Mouse (Mus musculus) skeletal muscle tissue, postnatal 0 days (tissue): ENCODE results near the gene Ttc9c. TPM values are rescaled to one million over a fixed set of nuclear protein-coding genes. Genes with fewer than 3 reads are reported as not detected.

ENCODE experiments used
- polyA plus RNA-seq: library from polyadenylated mRNA; unstranded; fragments of >200 nt; fragmentation: Nextera tagmentation; extraction: Ambion mirVana; gene quantifications from 2 replicates; pipeline ENCODE4 v1.2.1, GENCODE M21; 2015

Ttc9c gene
- polyA plus RNA-seq = 18.6 and 18.7 TPM in 2 replicates

GRCm38 (mm10) chr19:8818801-8819595 lies at the start of gene Ttc9c:
Gene Ttc9c, minus strand, starts transcription at chr19:8819333.

DNA sequence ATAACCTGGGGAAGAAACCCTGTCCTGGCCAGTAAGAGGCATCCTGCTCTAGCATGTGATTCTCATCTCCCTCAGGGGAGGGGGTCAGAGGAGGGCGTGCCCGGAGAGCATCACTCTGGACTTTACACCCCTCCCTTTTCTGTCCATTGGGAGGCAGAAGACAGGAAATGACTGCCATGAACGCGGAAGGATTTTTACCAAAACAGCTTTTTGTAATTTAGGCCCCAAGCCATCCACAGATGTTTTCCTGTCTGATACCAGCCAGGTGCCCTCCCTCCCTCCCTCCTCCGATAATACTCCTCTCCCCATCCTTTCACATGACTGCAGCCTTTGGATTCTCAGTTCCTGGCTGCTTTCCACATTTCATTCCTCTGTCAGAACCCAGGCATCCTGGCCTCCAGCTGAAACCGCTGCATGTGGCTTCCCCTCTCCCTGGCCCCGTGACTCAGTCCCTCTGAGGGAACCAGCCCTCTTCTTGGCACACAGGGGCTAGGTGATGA lies 31.3 kb upstream of the Ttc9c start, which contains the start of gene Lrrn4cl:
Gene Lrrn4cl (plus strand): TSS at position 367 of the 500 bp plus-strand sequence.

DNA sequence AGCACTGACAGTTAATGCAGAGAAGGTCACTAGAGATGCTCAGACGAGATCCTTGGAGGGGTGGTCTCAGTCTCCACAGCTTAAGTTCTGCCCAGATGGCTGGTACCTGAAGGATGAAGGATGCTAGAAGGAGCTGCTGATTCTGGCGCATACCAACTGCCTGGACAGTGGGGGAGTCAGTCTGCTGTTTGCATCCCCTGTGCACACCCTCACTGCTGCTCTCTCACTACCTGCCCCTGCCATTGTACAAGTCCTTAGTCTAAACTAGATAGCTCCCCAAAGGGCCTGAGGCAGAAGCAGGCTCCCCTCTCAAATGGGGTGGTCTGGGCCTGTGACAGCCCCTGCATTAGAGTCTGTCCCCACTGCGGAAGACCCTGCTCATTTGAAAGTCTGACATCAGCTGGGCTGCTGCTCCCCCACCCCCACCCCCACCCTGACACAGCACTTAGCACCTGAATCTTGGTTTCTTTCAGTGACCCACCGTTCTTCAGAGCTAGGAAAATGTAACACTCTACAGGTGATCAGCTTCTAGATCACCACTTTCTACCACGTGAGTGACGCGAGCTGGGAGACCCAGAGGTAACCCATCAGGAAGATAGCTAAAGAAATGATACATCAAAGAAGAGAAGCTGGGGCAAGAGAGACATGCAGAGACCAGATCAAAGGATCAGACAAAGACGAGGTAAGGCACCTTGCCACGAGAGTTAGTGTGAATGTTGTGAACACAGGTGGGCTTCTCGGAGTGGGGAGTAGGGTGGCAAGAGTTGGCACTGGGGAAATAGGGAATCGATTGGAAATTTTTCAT lies 20.2 kb upstream of the Ttc9c start, which contains the start of gene Gng3:
Gene Gng3 (minus strand): TSS at position 92 of the 805 bp plus-strand sequence.

DNA sequence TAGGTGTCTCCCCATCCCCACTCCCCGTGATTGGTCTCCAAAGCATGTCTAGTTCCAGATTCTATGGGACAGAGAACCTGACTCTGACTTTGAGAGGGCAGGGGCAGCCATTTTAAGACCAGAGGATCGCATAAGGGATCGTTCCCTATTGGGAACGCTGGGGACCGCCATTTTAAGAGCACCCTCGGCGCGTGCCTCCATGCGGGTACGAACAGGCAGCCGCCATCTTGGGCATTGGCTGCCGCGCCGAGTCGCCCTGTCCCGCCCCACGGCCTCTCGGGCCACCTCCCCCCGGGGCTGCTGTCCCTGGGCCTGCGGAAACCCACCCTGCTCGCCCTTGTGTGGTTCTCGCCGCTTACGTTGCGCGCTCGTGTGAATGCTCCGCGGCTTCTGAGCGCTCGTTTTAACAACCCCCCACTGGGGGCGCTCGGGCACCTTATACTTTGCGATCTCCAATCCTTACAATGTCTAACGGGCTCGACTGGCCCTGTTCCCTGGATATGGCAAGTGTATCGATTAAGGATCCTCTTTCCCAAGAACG lies 18.2 kb upstream of the Ttc9c start, which contains the start of gene Bscl2:
Gene Bscl2 (plus strand): TSS at position 217 of the 541 bp plus-strand sequence.

GRCm38 (mm10) chr19:8829660-8830059 lies 10.5 kb upstream of the Ttc9c start, which contains the start of gene AC129217.1:
Gene AC129217.1, plus strand, starts transcription at chr19:8829773.

GRCm38 (mm10) chr19:8819596-8820423 lies 677 bp upstream of the Ttc9c start, which contains the start of gene Hnrnpul2:
Gene Hnrnpul2, plus strand, starts transcription at chr19:8820010.

GRCm38 (mm10) chr19:8802130-8802821 lies 16.9 kb downstream of the Ttc9c start, which contains the start of gene Zbtb3:
Gene Zbtb3, plus strand, starts transcription at chr19:8802555.

GRCm38 (mm10) chr19:8798264-8798946 lies 20.7 kb downstream of the Ttc9c start, which contains the start of gene Polr2g:
Gene Polr2g, minus strand, starts transcription at chr19:8798577.

GRCm38 (mm10) chr19:8786008-8786781 lies 32.9 kb downstream of the Ttc9c start, which contains the start of gene Taf6l:
Gene Taf6l, minus strand, starts transcription at chr19:8786417.

DNA sequence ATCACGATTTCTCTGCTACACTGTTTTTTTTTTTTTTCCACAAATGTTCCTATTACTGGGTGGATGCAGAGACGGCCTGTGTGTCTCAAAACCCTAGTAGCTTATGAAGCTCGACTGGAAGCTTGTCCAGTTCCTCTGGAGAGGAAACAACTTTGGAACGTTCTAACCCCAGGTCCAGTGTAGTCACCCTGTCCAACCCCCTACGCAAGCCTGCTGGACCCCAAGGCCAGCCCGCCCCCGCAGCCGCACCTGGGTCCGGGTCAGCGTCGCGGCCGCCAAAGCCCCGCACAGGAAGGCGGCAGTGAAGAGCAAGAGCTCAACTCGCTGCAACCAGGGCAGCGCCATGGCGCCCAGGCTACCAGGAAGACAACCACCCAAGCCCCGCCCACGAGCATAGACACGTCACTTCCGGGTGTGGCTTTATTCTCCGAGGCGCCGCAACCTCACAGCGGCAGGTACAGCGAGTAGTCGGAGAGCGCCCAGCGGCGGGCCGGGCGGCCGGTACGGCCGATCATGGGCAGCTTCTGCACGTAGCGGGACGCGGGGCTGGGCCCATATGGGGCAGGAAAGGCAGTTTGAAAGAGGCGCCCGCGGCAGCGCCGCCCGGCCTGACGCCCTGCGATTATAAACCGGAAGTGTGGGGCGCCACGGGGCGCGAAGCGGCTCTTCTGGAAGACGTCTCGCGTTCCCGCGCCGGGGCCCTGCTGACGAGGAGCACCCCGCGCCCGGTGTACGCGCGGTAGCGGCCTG lies 44.9 kb downstream of the Ttc9c start, which contains the start of gene Tmem179b:
Gene Tmem179b (minus strand): TSS at position 382 of the 750 bp plus-strand sequence.

GRCm38 (mm10) chr19:8770567-8771270 lies 48.4 kb downstream of the Ttc9c start, which contains the start of gene Tmem223:
Gene Tmem223, plus strand, starts transcription at chr19:8770996.

Other genes starting within 250 kb of the Ttc9c start
- not detected in 2 replicates for gene Slc22a8, start 228.1 kb downstream of the Ttc9c start, polyA plus RNA-seq
- gene Slc22a6, start 201.3 kb downstream of the Ttc9c start, polyA plus RNA-seq = not detected in 2 replicates
- gene Chrm1, start 155.5 kb downstream of the Ttc9c start, polyA plus RNA-seq = 0.02 and 0.03 TPM in 2 replicates
- gene Slc3a2, start 96.0 kb downstream of the Ttc9c start, polyA plus RNA-seq = 43.4 and 65.1 TPM in 2 replicates
- gene Wdr74, start 83.5 kb downstream of the Ttc9c start, polyA plus RNA-seq = 39.3 and 41.2 TPM in 2 replicates
- 0.66 TPM in 1 of 2 replicates, not detected in the other for gene 1700092M07Rik, start 78.6 kb downstream of the Ttc9c start, polyA plus RNA-seq
- gene Stx5a, start 77.9 kb downstream of the Ttc9c start, polyA plus RNA-seq = 66.0 and 69.0 TPM in 2 replicates
- 54.0 and 56.1 TPM in 2 replicates for gene Nxf1, start 62.3 kb downstream of the Ttc9c start, polyA plus RNA-seq
- 154 and 161 TPM in 2 replicates for gene Tmem223, start 48.3 kb downstream of the Ttc9c start, polyA plus RNA-seq
- gene Tmem179b, start 44.9 kb downstream of the Ttc9c start, polyA plus RNA-seq = 45.0 and 52.0 TPM in 2 replicates
- gene Taf6l, start 32.9 kb downstream of the Ttc9c start, polyA plus RNA-seq = 13.8 and 14.2 TPM in 2 replicates
- gene Polr2g, start 20.8 kb downstream of the Ttc9c start, polyA plus RNA-seq = 106 and 107 TPM in 2 replicates
- 1.4 and 1.6 TPM in 2 replicates for gene Zbtb3, start 16.8 kb downstream of the Ttc9c start, polyA plus RNA-seq
- 2.9 and 3.4 TPM in 2 replicates for gene Hnrnpul2, start 677 bp upstream of the Ttc9c start, polyA plus RNA-seq
- not detected in 2 replicates for gene AC129217.1, start 10.4 kb upstream of the Ttc9c start, polyA plus RNA-seq
- 25.2 and 79.5 TPM in 2 replicates for gene Bscl2, start 18.1 kb upstream of the Ttc9c start, polyA plus RNA-seq
- gene Gng3, start 19.9 kb upstream of the Ttc9c start, polyA plus RNA-seq = 0.43 and 0.46 TPM in 2 replicates
- gene Lrrn4cl, start 31.4 kb upstream of the Ttc9c start, polyA plus RNA-seq = 8.7 and 11.7 TPM in 2 replicates
- gene Ubxn1, start 52.2 kb upstream of the Ttc9c start, polyA plus RNA-seq = 164 and 180 TPM in 2 replicates
- gene Uqcc3, start 61.6 kb upstream of the Ttc9c start, polyA plus RNA-seq = 91.7 and 93.1 TPM in 2 replicates
- 28.4 and 33.6 TPM in 2 replicates for gene Lbhd1, start 64.4 kb upstream of the Ttc9c start, polyA plus RNA-seq
- not detected in 2 replicates for gene Gm49403, start 64.6 kb upstream of the Ttc9c start, polyA plus RNA-seq
- gene 1810009A15Rik, start 69.5 kb upstream of the Ttc9c start, polyA plus RNA-seq = 34.6 and 42.1 TPM in 2 replicates
- gene Gm49416, start 69.6 kb upstream of the Ttc9c start, polyA plus RNA-seq = not detected in 2 replicates
- 14.6 and 15.7 TPM in 2 replicates for gene Ints5, start 73.7 kb upstream of the Ttc9c start, polyA plus RNA-seq
- gene Ganab, start 78.7 kb upstream of the Ttc9c start, polyA plus RNA-seq = 23.3 and 26.7 TPM in 2 replicates
- gene B3gat3, start 101.0 kb upstream of the Ttc9c start, polyA plus RNA-seq = 25.2 and 29.5 TPM in 2 replicates
- 3.1 and 3.5 TPM in 2 replicates for gene Rom1, start 110.0 kb upstream of the Ttc9c start, polyA plus RNA-seq
- gene Eml3, start 110.2 kb upstream of the Ttc9c start, polyA plus RNA-seq = 12.5 and 14.2 TPM in 2 replicates
- 51.8 and 59.1 TPM in 2 replicates for gene Mta2, start 122.5 kb upstream of the Ttc9c start, polyA plus RNA-seq
- 13.4 and 14.3 TPM in 2 replicates for gene Tut1, start 134.5 kb upstream of the Ttc9c start, polyA plus RNA-seq
- 377 and 401 TPM in 2 replicates for gene Eef1g, start 147.7 kb upstream of the Ttc9c start, polyA plus RNA-seq
- gene Ahnak, start 170.0 kb upstream of the Ttc9c start, polyA plus RNA-seq = 65.9 and 67.3 TPM in 2 replicates